Mouse (Mus musculus): ENCODE results near the gene Cdh4. TPM values are rescaled to one million over a fixed set of nuclear protein-coding genes. Genes with fewer than 3 reads are reported as not detected.

Cdh4 gene
- polyA plus RNA-seq, 1 experiment from 2014 or later: 3.0 TPM

DNA sequence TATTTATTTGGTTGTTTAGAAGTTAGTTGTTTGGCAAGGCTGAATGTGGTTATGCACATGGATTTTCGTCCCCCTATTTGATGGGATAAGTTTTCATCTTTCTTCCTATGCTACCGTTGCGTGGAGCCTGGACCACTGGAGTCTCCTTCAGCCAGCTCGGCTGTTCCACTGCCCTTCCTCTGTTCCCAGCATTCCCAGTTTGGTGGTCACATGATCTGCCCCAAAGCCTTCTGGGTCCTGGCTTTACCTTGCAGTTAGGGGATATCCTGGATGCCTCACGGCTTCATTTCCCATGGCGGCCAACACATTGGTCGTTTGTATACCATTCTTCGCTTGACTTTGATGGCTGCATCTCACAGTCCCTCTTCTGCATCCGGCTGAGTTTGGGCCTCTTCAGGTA is 27.5 kb upstream of the Cdh4 start:
- Histone ChIP-seq H3K9me3 (ENCODE audit: control insufficient read depth) (no peaks in the 10 kb centered on the region), H3K4me1 (replicated peaks; ENCODE audit: control insufficient read depth, insufficient read depth, low read length) (no peaks in the 10 kb centered on the region), H3K27me3 (replicated peaks; ENCODE audit: control insufficient read depth, insufficient read depth, low read length) (no peaks in the 10 kb centered on the region), H3K36me3 (ENCODE audit: control insufficient read depth, insufficient read depth) (no peaks in the 10 kb centered on the region), H3K9ac (ENCODE audit: low read depth, low read length) (no peak overlapping the region), H3K4me3 (ENCODE audit: low read depth, low read length) (no peak overlapping the region), H3K4me2 (replicated peaks; ENCODE audit: low read depth) (no peak overlapping the region), H3K27ac (ENCODE audit: low read depth, low read length) (no peak overlapping the region)
- ATAC-seq: no peak
- TF ChIP-seq CTCF (IDR thresholded peaks at IDR 0.05; ENCODE audit: low read depth): no peak
- 92% methylated on average over 9 of the region's 9 CpGs for WGBS

DNA sequence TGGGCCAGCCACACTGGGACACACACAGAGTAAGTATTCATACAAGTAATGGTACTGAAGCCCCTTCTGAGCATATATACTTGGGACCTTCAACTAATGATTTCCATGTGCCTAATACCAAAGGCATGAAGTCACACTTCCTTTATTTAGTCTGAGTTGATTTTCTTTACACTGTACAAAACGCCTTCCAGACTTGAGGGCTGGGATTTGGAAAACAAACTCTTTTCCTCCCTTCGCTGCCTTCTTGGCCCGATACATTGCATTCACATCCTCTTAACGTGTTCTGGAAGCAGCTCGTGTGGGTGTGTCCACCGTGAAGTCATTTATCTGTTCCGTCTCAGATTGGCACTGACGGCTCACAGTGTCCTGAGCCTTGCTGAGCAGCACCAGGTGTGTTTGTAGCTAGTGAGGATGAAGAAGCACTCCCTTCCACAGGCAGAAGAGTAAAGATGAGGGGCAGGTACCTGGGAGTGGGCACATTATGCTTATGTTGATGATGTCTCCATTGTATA is 26.3 kb upstream of the Cdh4 start:
- Histone ChIP-seq H3K9ac (ENCODE audit: low read depth, low read length) (no peak overlapping the region), H3K4me3 (ENCODE audit: low read depth, low read length) (no peak overlapping the region), H3K4me1 (replicated peaks; ENCODE audit: control insufficient read depth, insufficient read depth, low read length) (no peaks in the 10 kb centered on the region), H3K36me3 (ENCODE audit: control insufficient read depth, insufficient read depth) (no peaks in the 10 kb centered on the region), H3K4me2 (replicated peaks; ENCODE audit: low read depth) (no peak overlapping the region), H3K27ac (ENCODE audit: low read depth, low read length) (no peak overlapping the region), H3K9me3 (ENCODE audit: control insufficient read depth) (no peaks in the 10 kb centered on the region), H3K27me3 (replicated peaks; ENCODE audit: control insufficient read depth, insufficient read depth, low read length) (no peaks in the 10 kb centered on the region)
- TF ChIP-seq CTCF (IDR thresholded peaks at IDR 0.05; ENCODE audit: low read depth): no peak
- 42% methylated on average over 8 of the region's 8 CpGs for WGBS
- no peak for ATAC-seq

DNA sequence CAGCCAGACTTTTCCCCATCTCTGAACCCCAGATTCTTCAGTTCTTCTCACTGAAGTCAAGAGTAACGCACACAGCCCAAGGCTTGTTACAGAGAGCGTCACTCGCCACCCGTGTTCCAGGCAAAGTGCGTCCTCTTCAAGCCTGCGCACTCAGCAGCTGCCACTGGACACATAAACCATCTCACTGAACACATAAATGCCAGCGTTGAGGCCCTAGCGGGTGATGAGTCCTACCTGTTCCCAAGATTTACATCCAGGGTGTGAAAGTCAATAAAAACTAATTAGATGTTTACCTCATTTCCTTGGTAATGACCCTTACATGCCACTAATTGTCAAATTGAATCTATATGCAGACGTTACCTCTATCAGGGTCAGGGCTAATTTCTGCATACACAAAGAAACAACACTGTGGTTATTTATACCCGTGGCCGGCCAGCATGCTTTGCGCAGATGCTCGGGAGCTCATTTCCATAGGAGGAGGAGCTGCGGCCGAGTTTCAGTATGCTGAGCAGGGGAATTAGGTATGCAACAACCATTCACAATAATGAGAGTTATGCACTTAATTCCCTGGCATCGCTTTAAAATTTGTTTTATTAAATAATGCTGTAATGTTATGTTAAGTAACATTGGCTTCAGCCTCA is 25.5 kb upstream of the Cdh4 start:
- Histone ChIP-seq H3K36me3 (ENCODE audit: control insufficient read depth, insufficient read depth) (no peaks in the 10 kb centered on the region), H3K9ac (ENCODE audit: low read depth, low read length) (no peak overlapping the region), H3K4me3 (ENCODE audit: low read depth, low read length) (no peak overlapping the region), H3K27me3 (replicated peaks; ENCODE audit: control insufficient read depth, insufficient read depth, low read length) (no peaks in the 10 kb centered on the region), H3K9me3 (ENCODE audit: control insufficient read depth) (no peaks in the 10 kb centered on the region), H3K4me2 (replicated peaks; ENCODE audit: low read depth) (no peak overlapping the region), H3K27ac (ENCODE audit: low read depth, low read length) (no peak overlapping the region), H3K4me1 (replicated peaks; ENCODE audit: control insufficient read depth, insufficient read depth, low read length) (no peaks in the 10 kb centered on the region)
- 86% methylated on average over 16 of the region's 16 CpGs for WGBS
- TF ChIP-seq CTCF (IDR thresholded peaks at IDR 0.05; ENCODE audit: low read depth): no peak
- no peak for ATAC-seq

DNA sequence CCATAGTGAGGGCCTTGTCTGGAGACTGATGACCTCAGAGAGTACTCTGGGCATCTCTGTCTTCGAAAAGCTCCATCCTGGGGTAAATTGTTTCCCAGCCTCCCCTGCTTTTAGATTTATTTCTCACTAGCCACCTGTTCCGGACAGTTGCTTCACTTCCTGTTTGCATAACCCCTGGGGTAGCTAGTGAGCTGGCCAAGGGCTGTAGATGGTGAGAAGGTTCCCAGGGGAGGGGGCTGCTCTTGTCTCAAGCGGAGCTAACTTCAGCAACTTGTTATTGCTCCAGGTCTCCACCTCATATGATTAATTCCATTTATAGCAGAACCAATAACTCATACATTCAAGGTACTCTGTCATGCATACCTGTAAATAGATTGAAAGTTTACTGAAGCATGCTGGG is 16.6 kb upstream of the Cdh4 start:
- Histone ChIP-seq H3K4me2 (replicated peaks; ENCODE audit: low read depth) (no peak overlapping the region), H3K4me1 (replicated peaks; ENCODE audit: control insufficient read depth, insufficient read depth, low read length) (no peaks in the 10 kb centered on the region), H3K9ac (ENCODE audit: low read depth, low read length) (no peak overlapping the region), H3K9me3 (ENCODE audit: control insufficient read depth) (no peaks in the 10 kb centered on the region), H3K27ac (ENCODE audit: low read depth, low read length) (no peak overlapping the region), H3K27me3 (replicated peaks; ENCODE audit: control insufficient read depth, insufficient read depth, low read length) (no peaks in the 10 kb centered on the region), H3K4me3 (ENCODE audit: low read depth, low read length) (no peak overlapping the region), H3K36me3 (ENCODE audit: control insufficient read depth, insufficient read depth) (no peaks in the 10 kb centered on the region)
- no peak for ATAC-seq
- WGBS: 61% methylated on average over 3 of the region's 3 CpGs
- TF ChIP-seq CTCF (IDR thresholded peaks at IDR 0.05; ENCODE audit: low read depth): no peak

DNA sequence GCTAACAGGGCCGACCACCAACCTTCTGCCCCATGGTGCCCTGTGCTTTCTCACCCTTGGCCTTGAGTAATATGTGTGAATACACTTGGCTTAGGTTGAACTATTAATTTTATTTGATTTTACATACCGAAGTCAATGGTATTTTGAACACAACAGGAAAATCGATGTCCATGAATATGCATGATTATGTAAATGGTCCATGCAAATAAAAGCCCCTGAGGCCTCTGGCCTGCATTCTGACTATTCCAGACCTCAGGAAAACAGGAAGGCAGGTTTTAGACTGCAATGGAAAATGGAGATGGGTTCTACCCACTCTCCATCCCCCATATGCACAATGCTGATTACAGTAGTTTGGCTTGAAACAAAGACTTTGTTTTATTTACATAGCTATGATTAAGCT is 13.3 kb upstream of the Cdh4 start:
- Histone ChIP-seq H3K4me3 (ENCODE audit: low read depth, low read length) (no peak overlapping the region), H3K4me2 (replicated peaks; ENCODE audit: low read depth) (no peak overlapping the region), H3K27me3 (replicated peaks; ENCODE audit: control insufficient read depth, insufficient read depth, low read length) (no peaks in the 10 kb centered on the region), H3K36me3 (ENCODE audit: control insufficient read depth, insufficient read depth) (no peaks in the 10 kb centered on the region), H3K4me1 (replicated peaks; ENCODE audit: control insufficient read depth, insufficient read depth, low read length) (no peaks in the 10 kb centered on the region), H3K9ac (ENCODE audit: low read depth, low read length) (no peak overlapping the region), H3K27ac (ENCODE audit: low read depth, low read length) (no peak overlapping the region), H3K9me3 (ENCODE audit: control insufficient read depth) (no peaks in the 10 kb centered on the region)
- no peak for ATAC-seq
- 83% methylated on average over 3 of the region's 3 CpGs for WGBS
- no peak for TF ChIP-seq CTCF (IDR thresholded peaks at IDR 0.05; ENCODE audit: low read depth)

DNA sequence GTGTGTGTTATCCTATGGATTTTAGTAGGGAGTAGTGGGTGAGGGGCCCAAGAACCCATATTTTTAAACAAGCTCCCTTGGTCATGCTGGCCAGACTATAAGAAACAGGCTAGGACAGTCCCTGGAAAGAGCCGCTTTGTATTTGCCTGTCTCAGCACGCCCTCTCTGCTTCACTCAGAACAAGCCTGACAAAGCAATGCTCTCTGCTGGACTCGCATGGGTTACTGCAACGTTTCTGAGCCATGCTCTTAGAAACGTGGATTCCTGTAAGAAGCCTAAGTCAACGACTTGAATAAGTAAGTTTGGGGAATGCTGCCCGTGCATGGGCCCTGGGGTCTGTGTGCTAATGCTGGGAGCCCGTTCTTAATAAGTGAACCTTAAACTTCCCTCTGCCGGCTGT is 2.1 kb upstream of the Cdh4 start:
- no peak overlapping the region for H3K4me2 ChIP-seq (replicated peaks; ENCODE audit: low read depth)
- H3K27ac ChIP-seq (ENCODE audit: low read depth, low read length): no peak overlapping the region
- no peak overlapping the region for H3K4me3 ChIP-seq (ENCODE audit: low read depth, low read length)
- H3K9me3 ChIP-seq (ENCODE audit: control insufficient read depth): no peaks in the 10 kb centered on the region
- TF ChIP-seq CTCF (IDR thresholded peaks at IDR 0.05; ENCODE audit: low read depth): peak; percentile 51
- peaks cover 7% of the 10 kb centered on the region; the same call in 1 of the 2 replicates for H3K4me1 ChIP-seq (replicated peaks; ENCODE audit: control insufficient read depth, insufficient read depth, low read length)
- H3K27me3 ChIP-seq (replicated peaks; ENCODE audit: control insufficient read depth, insufficient read depth, low read length): peaks cover 30% of the 10 kb centered on the region
- ATAC-seq: no peak
- WGBS: 19% methylated on average over 9 of the region's 9 CpGs
- no peaks in the 10 kb centered on the region for H3K36me3 ChIP-seq (ENCODE audit: control insufficient read depth, insufficient read depth)
- no peak overlapping the region for H3K9ac ChIP-seq (ENCODE audit: low read depth, low read length)

Data from intestine, postnatal 0 days (tissue).